Mouse (Mus musculus) heart, adult 2 months (tissue): ENCODE results near the gene 4930524J08Rik. TPM values are rescaled to one million over a fixed set of nuclear protein-coding genes. Genes with fewer than 3 reads are reported as not detected.

Experiments used
- DNase-seq, 2 experiments: peaks; one replicate each; pipeline ENCODE4 v3.0.0; 2021
- H3K27ac ChIP-seq: fragments of 200-600 bp; 2 replicates; pipeline ENCODE4 v1.8.1; 2022
- H3K27me3 ChIP-seq: fragments of 200-500 bp; 2 replicates; pipeline ENCODE4 v1.6.1; 2012; ENCODE audit warnings: mild to moderate bottlenecking, low read length, inconsistent platforms, mixed read lengths; ENCODE audit not compliant: control insufficient read depth, insufficient read depth
- H3K36me3 ChIP-seq: fragments of 200-500 bp; 2 replicates; pipeline ENCODE4 v1.6.1; 2012; ENCODE audit warnings: low read length, inconsistent platforms; ENCODE audit not compliant: control insufficient read depth, insufficient read depth
- H3K4me1 ChIP-seq: fragments of 200-500 bp; 2 replicates; pipeline ENCODE4 v1.6.1; 2011; ENCODE audit warnings: low read length; ENCODE audit not compliant: control insufficient read depth, insufficient read depth
- H3K4me3 ChIP-seq: fragments of 200-600 bp; 2 replicates; pipeline ENCODE4 v1.8.1; 2022
- H3K79me2 ChIP-seq: fragments of 200-500 bp; replicated peaks from 2 replicates; pipeline ENCODE4 v1.6.1; 2012; ENCODE audit warnings: mild to moderate bottlenecking, inconsistent platforms, low read length, moderate library complexity, mixed read lengths; ENCODE audit not compliant: control insufficient read depth, insufficient read depth
- H3K9ac ChIP-seq: fragments of 200-500 bp; 2 replicates; pipeline ENCODE4 v1.6.1; 2012; ENCODE audit warnings: low read depth, mild to moderate bottlenecking, control low read depth, inconsistent platforms, low read length, mixed read lengths
- CTCF ChIP-seq: fragments of 200-600 bp; IDR thresholded peaks from 2 replicates; pipeline ENCODE4 v1.8.1; 2022; ENCODE audit warnings: antibody characterized with exemption, mild to moderate bottlenecking, moderate library complexity
- EP300 ChIP-seq: fragments of 200-500 bp; IDR thresholded peaks from 2 replicates; pipeline ENCODE4 v1.6.1; 2011; ENCODE audit warnings: low read depth, low read length, control low read depth; ENCODE audit not compliant: insufficient read depth
- POLR2A ChIP-seq: fragments of 200-500 bp; IDR thresholded peaks from 2 replicates; pipeline ENCODE4 v1.6.1; 2011; ENCODE audit warnings: mild to moderate bottlenecking, low read depth, low read length, control low read depth; ENCODE audit not compliant: insufficient read depth
- WGBS: fragments of 180-500 bp; shearing (Covaris S2); methylation state at CpG from one replicate; pipeline ENCODE4 v1.1.7; 2018; 5-methylcytosine and 5-hydroxymethylcytosine counted together
- intact Hi-C: fragments of 180-260 bp; cut with DNase I; formaldehyde crosslinking; loops from one replicate; pipeline ENCODE4 v1.15.1; 2025
- polyA plus RNA-seq: library from polyadenylated mRNA; depleted of rRNA; stranded (reverse); fragments of >200 nt; gene quantifications from 2 replicates; pipeline ENCODE4 v1.2.3, GENCODE M21; 2012
- total RNA-seq, 2 experiments: library from RNA; stranded (reverse); gene quantifications; 2 replicates each; pipeline ENCODE4 v1.2.3; 2021

4930524J08Rik gene
- total and polyA plus RNA-seq, 3 experiments, result 0.84 to 1.2 (median 1.1) TPM

GRCm38 (mm10) chr5:99975061-99975460 lies 3.8 kb upstream of the 4930524J08Rik start:
- no peak for DNase-seq
- H3K79me2 ChIP-seq, result no peaks in the 10 kb centered on the region; the same call in 1 of the 2 replicates
- intact Hi-C loops, result loop anchor here (5.0 kb wide), 2 partner anchors 68 to 542 kb away; partner anchors contain the start of genes Cops4 and Vamp9
- H3K27ac ChIP-seq, result no peak overlapping the region
- 18% methylated on average over 4 of the region's 4 CpGs for WGBS
- H3K27me3 ChIP-seq, result no peaks in the 10 kb centered on the region
- H3K4me3 ChIP-seq, result no peak overlapping the region
- no peak for TF ChIP-seq POLR2A
- no peak for TF ChIP-seq CTCF
- no peak for TF ChIP-seq EP300
- H3K36me3 ChIP-seq, result peaks cover 43% of the 10 kb centered on the region
- peaks cover 9% of the 10 kb centered on the region for H3K4me1 ChIP-seq
- no peak overlapping the region for H3K9ac ChIP-seq

DNA sequence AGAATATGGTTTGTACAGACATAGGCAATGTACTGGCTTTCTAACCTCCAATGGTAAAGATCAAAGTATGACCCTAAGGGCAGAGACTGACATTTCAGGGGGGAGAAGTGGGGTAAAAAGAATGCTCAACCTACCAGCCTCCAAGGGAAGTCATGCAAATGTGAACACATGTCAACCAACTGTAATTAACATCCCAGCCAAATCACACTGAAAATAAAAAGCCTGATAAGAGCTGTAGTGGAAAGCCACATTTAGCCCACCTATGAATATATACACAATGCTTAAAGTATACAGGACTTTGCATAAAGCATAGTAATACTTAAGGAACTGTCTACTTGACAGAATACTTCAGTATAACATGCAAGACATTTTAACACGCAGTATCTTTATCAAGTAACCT lies 3.1 kb upstream of the 4930524J08Rik start:
- TF ChIP-seq CTCF (no peak), EP300 (no peak), POLR2A (no peak)
- WGBS, result 18% methylated on average over 1 of the region's 1 CpGs
- H3K36me3 ChIP-seq, result peaks cover 41% of the 10 kb centered on the region
- H3K27ac ChIP-seq, result no peak overlapping the region
- no peak overlapping the region for H3K9ac ChIP-seq
- H3K79me2 ChIP-seq, result no peaks in the 10 kb centered on the region; the same call in 1 of the 2 replicates
- peaks cover 9% of the 10 kb centered on the region for H3K4me1 ChIP-seq
- peak overlapping the region; percentile 94 for H3K4me3 ChIP-seq
- intact Hi-C loops, result loop anchor here (5.0 kb wide), 2 partner anchors 68 to 542 kb away; partner anchors contain the start of genes Cops4 and Vamp9
- DNase-seq, result no peak
- H3K27me3 ChIP-seq, result no peaks in the 10 kb centered on the region

DNA sequence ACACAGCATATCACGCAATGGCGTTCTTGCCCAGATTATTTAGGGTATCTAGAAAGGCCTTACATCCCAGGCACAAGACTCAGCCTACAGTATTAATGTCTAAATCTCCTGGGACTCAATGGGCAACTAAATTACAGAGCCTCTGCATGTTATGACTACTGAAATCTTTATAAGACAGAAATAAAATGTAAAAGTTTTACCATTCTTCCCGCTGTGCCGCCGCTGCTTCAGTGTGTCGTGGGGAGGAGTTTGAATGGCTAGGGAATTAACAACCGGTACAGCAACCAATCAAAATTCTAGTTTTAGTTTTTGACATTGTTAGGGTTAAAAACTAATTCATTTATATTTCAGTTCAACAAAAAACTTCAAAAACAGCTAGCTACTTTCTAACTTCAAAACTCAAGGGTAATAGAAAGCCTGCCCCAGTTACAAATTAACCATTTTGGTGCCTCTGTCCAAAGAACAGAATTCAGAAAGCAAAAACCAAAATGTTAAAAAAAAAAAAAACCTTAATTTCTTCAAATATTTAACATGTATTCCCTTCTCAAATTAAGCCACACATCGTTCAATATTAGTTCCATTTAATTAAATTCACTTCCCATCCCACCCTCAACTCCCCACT lies 2.4 kb upstream of the 4930524J08Rik start:
- no peak for DNase-seq

DNA sequence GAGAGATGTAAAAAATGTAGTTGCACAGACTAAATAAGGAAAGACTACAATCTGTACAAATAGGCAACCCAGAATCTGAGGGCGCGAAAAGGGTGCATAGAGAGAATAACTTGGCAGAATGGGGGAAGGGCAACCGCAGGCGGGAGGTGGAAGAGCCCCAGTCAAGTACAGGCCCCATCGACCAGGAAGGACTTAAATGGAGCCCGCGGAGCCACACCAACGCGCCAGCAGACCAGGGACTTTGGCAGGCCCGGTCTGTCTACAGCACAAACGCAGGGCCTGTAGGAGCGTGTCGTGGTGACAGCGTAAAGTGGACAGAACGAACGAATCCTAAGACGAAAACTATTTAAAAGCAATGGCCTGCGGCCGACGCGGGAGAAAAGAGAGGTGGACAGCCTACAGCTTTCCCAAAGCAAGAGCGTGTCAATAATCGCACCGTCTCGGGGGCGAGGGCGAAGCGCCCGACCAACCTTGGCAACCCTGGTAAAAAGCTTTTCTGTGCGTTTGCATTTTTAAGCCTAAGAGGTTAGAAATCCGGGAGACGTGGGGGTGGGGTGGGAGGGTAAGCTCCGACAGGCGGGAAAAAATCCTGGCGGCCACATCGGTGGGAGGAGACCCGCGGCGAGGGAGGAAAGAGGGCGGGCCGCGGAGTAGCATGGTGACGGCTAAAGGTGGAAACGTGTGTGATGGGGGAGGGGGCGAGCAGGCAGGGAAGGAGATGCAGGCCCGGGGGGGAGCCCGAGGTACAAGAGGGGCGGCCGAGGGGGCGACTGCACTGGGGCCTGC lies 1.2 kb upstream of the 4930524J08Rik start:
- H3K27ac ChIP-seq, result peak overlapping the region; percentile 96
- DNase-seq, result peak; percentile 86
- no peaks in the 10 kb centered on the region for H3K27me3 ChIP-seq
- intact Hi-C loops, result loop anchor here (1.0 to 5.0 kb wide), 4 partner anchors 62 to 540 kb away; partner anchors contain the start of genes Cops4, Enoph1, Hnrnpdl and Sec31a
- WGBS, result under 1% methylated on average over 46 of the region's 50 CpGs
- H3K4me1 ChIP-seq, result peaks cover 9% of the 10 kb centered on the region
- no peaks in the 10 kb centered on the region; the same call in 1 of the 2 replicates for H3K79me2 ChIP-seq
- TF ChIP-seq EP300 (no peak), POLR2A (no peak), CTCF (no peak)
- H3K4me3 ChIP-seq, result peak overlapping the region; percentile 94
- peak overlapping the region; percentile 100 for H3K9ac ChIP-seq
- peaks cover 35% of the 10 kb centered on the region for H3K36me3 ChIP-seq

More for the DNA sequence above, 2.4 kb upstream of the 4930524J08Rik start:
- H3K27me3 ChIP-seq, result no peaks in the 10 kb centered on the region
- H3K4me1 ChIP-seq, result peaks cover 9% of the 10 kb centered on the region
- H3K4me3 ChIP-seq, result peak overlapping the region; percentile 94
- no peak overlapping the region for H3K9ac ChIP-seq
- no peaks in the 10 kb centered on the region; the same call in 1 of the 2 replicates for H3K79me2 ChIP-seq
- no peak overlapping the region; the same call in 1 of the 2 replicates for H3K27ac ChIP-seq
- H3K36me3 ChIP-seq, result peaks cover 39% of the 10 kb centered on the region
- intact Hi-C loops, result loop anchor here (5.0 kb wide), 2 partner anchors 69 to 541 kb away; partner anchors contain the start of genes Cops4 and Vamp9
- TF ChIP-seq CTCF (no peak), EP300 (no peak), POLR2A (no peak)
- WGBS, result 2% methylated on average over 8 of the region's 8 CpGs

DNA sequence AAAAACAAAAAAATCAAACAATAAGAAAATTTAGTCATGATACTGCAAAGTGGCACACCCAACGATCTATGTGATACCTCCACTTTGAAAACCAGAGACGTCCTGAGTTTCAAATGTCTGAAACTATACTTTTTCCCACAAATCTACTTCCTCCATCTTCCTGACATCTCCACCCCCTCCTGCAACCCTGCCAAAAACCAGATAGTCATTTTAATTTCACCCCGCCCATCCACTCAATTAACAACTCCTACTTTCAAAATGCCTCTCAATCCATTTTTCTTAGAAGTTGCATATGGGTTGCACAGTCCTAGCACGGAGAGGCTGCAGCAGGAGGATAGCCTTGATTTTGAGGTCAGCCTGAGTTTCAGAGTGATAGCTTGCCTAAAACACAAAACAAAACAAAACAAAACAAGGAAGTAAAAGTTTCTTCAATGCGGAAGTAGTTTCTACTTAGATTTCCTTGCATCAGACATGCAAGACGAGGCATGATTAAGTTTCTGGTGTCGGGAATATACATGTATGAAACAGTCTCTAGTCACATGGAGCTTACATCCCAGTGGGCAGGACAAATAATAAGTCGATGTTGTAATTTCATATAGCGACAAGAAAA lies 4.7 kb downstream of the 4930524J08Rik start:
- intact Hi-C loops, result no loop called here
- TF ChIP-seq POLR2A, result no peak
- TF ChIP-seq EP300, result no peak
- TF ChIP-seq CTCF, result no peak
- no peaks in the 10 kb centered on the region; the same call in 1 of the 2 replicates for H3K36me3 ChIP-seq
- DNase-seq, result no peak
- H3K79me2 ChIP-seq, result no peaks in the 10 kb centered on the region
- 78% methylated on average over 9 of the region's 9 CpGs for WGBS
- no peaks in the 10 kb centered on the region; the same call in 1 of the 2 replicates for H3K4me1 ChIP-seq
- H3K4me3 ChIP-seq, result no peak overlapping the region
- no peaks in the 10 kb centered on the region for H3K27me3 ChIP-seq
- H3K9ac ChIP-seq, result no peak overlapping the region
- H3K27ac ChIP-seq, result no peak overlapping the region
